Mouse (Mus musculus) spleen, adult 2 months (tissue): ENCODE measurements around the gene Mansc4.

Experiments used
- CTCF ChIP-seq: fragments of 200-500 bp; IDR thresholded peaks from 2 replicates; pipeline ENCODE4 v1.5.1; 2011; ENCODE audit warnings: mild to moderate bottlenecking, inconsistent platforms; ENCODE audit not compliant: insufficient read depth, insufficient read length, insufficient replicate concordance; ENCODE audit errors: extremely low read depth
- POLR2A ChIP-seq: fragments of 200-500 bp; IDR thresholded peaks from 2 replicates; pipeline ENCODE4 v1.6.1; 2011; ENCODE audit warnings: low read depth, low read length, inconsistent platforms

- TF ChIP-seq CTCF (no peak), POLR2A (no peak)
These were observed 34.4 kb downstream of the Mansc4 start for GRCm38 (mm10) chr6:147052440-147052839.
